22 mouse cellular contexts compared by ENCODE assay signal in the genomic region with DNA sequence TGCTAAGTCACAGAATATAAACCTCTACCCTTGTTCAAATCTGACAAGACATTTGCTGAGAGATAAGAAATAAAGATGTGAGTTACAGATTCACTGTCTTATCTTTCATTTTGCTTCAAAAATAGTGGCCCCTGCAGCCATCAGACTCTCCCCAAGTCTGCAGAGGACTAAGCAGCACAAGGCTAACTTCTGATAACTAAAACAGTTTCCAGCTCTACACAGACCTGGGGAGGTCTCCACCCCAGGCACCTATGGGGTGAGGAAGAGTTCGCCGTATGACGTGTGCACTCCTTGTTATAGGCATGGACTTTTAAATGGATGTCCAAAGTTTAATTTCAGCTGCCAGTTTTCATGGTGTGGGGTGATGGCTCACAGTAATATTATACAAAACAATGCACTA. TPM values are rescaled to one million over a fixed set of nuclear protein-coding genes. Genes with fewer than 3 reads are reported as not detected.
A peak's percentile ranks its signal among the peaks of the same experiment; 100 is the strongest.
DNase-seq lines count a peak whose midpoint lies in the region; ATAC-seq and TF ChIP-seq lines count a peak whose summit lies in the region.
"Had no signal": no experiment of that assay in that cellular context is flagged by ENCODE, and none has a peak within 500 bp of the region (broad histone marks: within the 10 kb centered on the region; RNA-seq: fewer than 3 reads in every experiment).

No protein-coding gene starts in this region.

- no peak for DNase-seq in liver, embryonic 11.5 days (ENCODE audit: low spot score)
- no peak for DNase-seq in liver, postnatal 0 days
- no peak for DNase-seq in liver
- DNase-seq in liver, embryonic 13.5 days: no peak
- DNase-seq in frontal cortex, postnatal 36 days (ENCODE audit: low spot score in 2 of 2): no peak
- DNase-seq: adrenal gland, adult 2 months; adrenal gland, adult 8-10 months; adrenal gland, postnatal 10 days; adrenal gland, postnatal 14 days; adrenal gland, postnatal 25 days; adrenal gland, postnatal 36 days; B cell, adult 2 months; cerebellum, adult 11 months; cerebellum, adult 11-12 months; cerebellum, adult 18-20 months had no signal

- H3K9ac ChIP-seq in liver, embryonic 11.5 days (ENCODE audit: low read depth, low read length): no peak overlapping the region
- no peak overlapping the region for H3K9ac ChIP-seq in liver, postnatal 0 days (replicated peaks)
- no peak overlapping the region for H3K9ac ChIP-seq in liver, embryonic 12.5 days
- H3K9ac ChIP-seq in liver, embryonic 13.5 days: no peak overlapping the region

- no peak overlapping the region for H3K4me2 ChIP-seq in liver, embryonic 11.5 days
- H3K4me2 ChIP-seq in liver, postnatal 0 days (ENCODE audit: low read depth, low read length): no peak overlapping the region
- H3K4me2 ChIP-seq in liver, embryonic 12.5 days: no peak overlapping the region
- no peak overlapping the region for H3K4me2 ChIP-seq in liver, embryonic 13.5 days

- no peaks in the 10 kb centered on the region for H3K27me3 ChIP-seq in liver, embryonic 11.5 days (replicated peaks; ENCODE audit: control insufficient read depth, insufficient read depth, low read length)
- no peaks in the 10 kb centered on the region for H3K27me3 ChIP-seq in liver, postnatal 0 days (ENCODE audit: insufficient read depth, low read length)
- no peaks in the 10 kb centered on the region for H3K27me3 ChIP-seq in liver, embryonic 12.5 days (replicated peaks)
- no peaks in the 10 kb centered on the region for H3K27me3 ChIP-seq in liver, embryonic 13.5 days
- H3K27me3 ChIP-seq: CH12.LX, Patski had no signal

- H3K4me3 ChIP-seq in liver, embryonic 11.5 days (ENCODE audit: low read depth, low read length): no peak overlapping the region
- no peak overlapping the region for H3K4me3 ChIP-seq in liver, postnatal 0 days (ENCODE audit: low read depth, low read length)
- H3K4me3 ChIP-seq in liver, embryonic 12.5 days: no peak overlapping the region
- H3K4me3 ChIP-seq in liver, embryonic 13.5 days (replicated peaks): no peak overlapping the region

- no peaks in the 10 kb centered on the region; the same call in 1 of the 2 replicates for H3K4me1 ChIP-seq in liver, embryonic 11.5 days (replicated peaks; ENCODE audit: control insufficient read depth, insufficient read depth, low read length)
- H3K4me1 ChIP-seq in liver, postnatal 0 days (ENCODE audit: insufficient read depth): no peaks in the 10 kb centered on the region
- H3K4me1 ChIP-seq in liver, embryonic 12.5 days: peaks cover 12% of the 10 kb centered on the region; the same call in 1 of the 2 replicates
- H3K4me1 ChIP-seq in liver, embryonic 13.5 days (replicated peaks): peaks cover 11% of the 10 kb centered on the region

- H3K9me3 ChIP-seq in liver, embryonic 11.5 days (ENCODE audit: control insufficient read depth, low read length): no peaks in the 10 kb centered on the region
- H3K9me3 ChIP-seq in liver, postnatal 0 days (ENCODE audit: low read length): no peaks in the 10 kb centered on the region
- H3K9me3 ChIP-seq in liver, embryonic 12.5 days (replicated peaks): no peaks in the 10 kb centered on the region
- H3K9me3 ChIP-seq in liver, embryonic 13.5 days (replicated peaks): no peaks in the 10 kb centered on the region
- H3K9me3 ChIP-seq: G1E had no signal

- no peak for TF ChIP-seq CTCF in liver, postnatal 0 days (IDR thresholded peaks at IDR 0.05; ENCODE audit: low read depth)

- no peak overlapping the region for H3K27ac ChIP-seq in liver, embryonic 11.5 days (ENCODE audit: low read depth, low read length)
- no peak overlapping the region for H3K27ac ChIP-seq in liver, postnatal 0 days (ENCODE audit: low read depth)
- H3K27ac ChIP-seq in liver, embryonic 12.5 days: no peak overlapping the region
- no peak overlapping the region for H3K27ac ChIP-seq in liver, embryonic 13.5 days

- no peak for TF ChIP-seq EP300 in liver, postnatal 0 days (IDR thresholded peaks at IDR 0.05; ENCODE audit: low read depth)

- ATAC-seq in liver, embryonic 11.5 days (replicated peaks; ENCODE audit: low FRiP score): peak; percentile 45; the same call in 1 of the 2 replicates
- ATAC-seq in liver, postnatal 0 days: no peak
- peak; percentile 63; the same call in 1 of the 2 replicates for ATAC-seq in liver, embryonic 12.5 days
- ATAC-seq in liver, embryonic 13.5 days (ENCODE audit: low read depth): peak; percentile 62; the same call in 1 of the 2 replicates
- ATAC-seq: activated CD4-positive, CD25-positive, alpha-beta regulatory T cell, adult 4 months; CD4-positive, CD25-positive, alpha-beta regulatory T cell, adult 4 months; Patski had no signal

- 91% methylated on average over 3 of the region's 3 CpGs for WGBS in liver, embryonic 11.5 days
- WGBS in liver, postnatal 0 days (ENCODE audit: insufficient replicate concordance): 85% methylated on average over 3 of the region's 3 CpGs
- WGBS in liver, embryonic 12.5 days (ENCODE audit: insufficient replicate concordance): 72% methylated on average over 3 of the region's 3 CpGs
- WGBS in liver, embryonic 13.5 days (ENCODE audit: insufficient replicate concordance): 66% methylated on average over 3 of the region's 3 CpGs

- no peaks in the 10 kb centered on the region for H3K36me3 ChIP-seq in liver, embryonic 11.5 days (ENCODE audit: control insufficient read depth, insufficient read depth, low read length)
- H3K36me3 ChIP-seq in liver, postnatal 0 days (replicated peaks; ENCODE audit: insufficient read depth, low read length): no peaks in the 10 kb centered on the region
- no peaks in the 10 kb centered on the region for H3K36me3 ChIP-seq in liver, embryonic 12.5 days
- no peaks in the 10 kb centered on the region for H3K36me3 ChIP-seq in liver, embryonic 13.5 days
- H3K36me3 ChIP-seq: G1E had no signal

RNA-seq across cellular contexts. Expression of a gene that starts 10.1 kb away (rescaled TPM):
- polyA plus RNA-seq in liver, embryonic 11.5 days (2014; fragmentation: Nextera tagmentation; extraction: Ambion mirVana): not detected in 2 replicates
- not detected in 2 replicates for polyA plus RNA-seq in liver, postnatal 0 days (2015; fragmentation: Nextera tagmentation; extraction: Ambion mirVana)
- not detected in 2 replicates for polyA plus RNA-seq in liver, embryonic 12.5 days (2016; fragmentation: Nextera tagmentation; extraction: Ambion mirVana)
- polyA plus RNA-seq in liver, embryonic 13.5 days (2015; fragmentation: Nextera tagmentation; extraction: Ambion mirVana): not detected in 2 replicates
- polyA plus RNA-seq: activated CD4-positive, CD25-positive, alpha-beta regulatory T cell, adult 4 months; adrenal gland, adult 2 months; C2C12; CD4-positive, CD25-positive, alpha-beta regulatory T cell, adult 4 months; G1E; Patski had no signal

RNA-seq across cellular contexts. Expression of a gene that starts 49.1 kb away (rescaled TPM):
- polyA plus RNA-seq in liver, embryonic 11.5 days (2014; fragmentation: Nextera tagmentation; extraction: Ambion mirVana): 31.1 and 35.4 TPM in 2 replicates
- polyA plus RNA-seq in liver, postnatal 0 days (2015; fragmentation: Nextera tagmentation; extraction: Ambion mirVana): 19.9 and 23.3 TPM in 2 replicates
- polyA plus RNA-seq in liver, embryonic 12.5 days (2016; fragmentation: Nextera tagmentation; extraction: Ambion mirVana): 19.2 and 21.4 TPM in 2 replicates
- 19.0 and 19.7 TPM in 2 replicates for polyA plus RNA-seq in liver, embryonic 13.5 days (2015; fragmentation: Nextera tagmentation; extraction: Ambion mirVana)
